Mouse (Mus musculus) bone marrow macrophage, adult 2 months (primary cell): ENCODE results near the gene Aprt. TPM values are rescaled to one million over a fixed set of nuclear protein-coding genes. Genes with fewer than 3 reads are reported as not detected.

Experiments
- H3K27ac ChIP-seq: 2 replicates; pipeline ENCODE4 v1.5.1; 2012; ENCODE audit warnings: low read depth, low read length; ENCODE audit not compliant: insufficient read depth
- H3K4me1 ChIP-seq: 2 replicates; pipeline ENCODE4 v1.6.1; 2012; ENCODE audit warnings: low read length; ENCODE audit not compliant: control insufficient read depth, insufficient read depth
- H3K4me3 ChIP-seq: 2 replicates; pipeline ENCODE4 v1.5.1; 2012; ENCODE audit warnings: mild to moderate bottlenecking, low read length, moderate library complexity; ENCODE audit not compliant: insufficient read depth
- CTCF ChIP-seq: IDR thresholded peaks from 2 replicates; pipeline ENCODE4 v1.5.1; 2012; ENCODE audit warnings: low read depth, mild to moderate bottlenecking, low read length, moderate library complexity
- POLR2A ChIP-seq: IDR thresholded peaks from 2 replicates; pipeline ENCODE4 v1.6.1; 2012; ENCODE audit warnings: mild to moderate bottlenecking, low read depth, low read length, borderline replicate concordance
- polyA plus RNA-seq: library from polyadenylated mRNA; stranded (reverse); fragments of >200 nt; gene quantifications from 2 replicates; pipeline ENCODE4 v1.2.4, GENCODE M21; 2012; ENCODE audit not compliant: missing spikeins, insufficient read depth, insufficient read length

The Aprt gene
- polyA plus RNA-seq, 1 experiment = 187 TPM

DNA sequence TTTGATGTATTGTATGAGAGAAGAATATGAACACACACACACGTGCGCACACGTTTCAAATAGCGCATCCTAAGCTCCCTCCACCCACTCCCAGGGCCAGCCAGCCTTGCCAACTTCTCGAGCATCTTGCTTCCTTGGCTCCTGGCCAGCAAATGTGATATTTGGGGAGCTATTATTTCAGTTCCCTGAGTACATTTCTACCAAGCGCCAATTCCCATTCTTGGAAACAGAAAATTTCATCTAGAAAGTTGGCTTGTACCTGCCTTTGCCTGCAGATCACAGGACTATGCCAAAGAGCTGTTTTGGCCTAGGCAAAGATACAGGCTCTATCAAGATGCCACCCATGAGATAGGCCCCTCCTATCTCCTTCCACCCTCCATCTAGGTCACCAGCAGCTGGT is 21.9 kb downstream of the Aprt start:
- Histone ChIP-seq H3K4me3 (no peak overlapping the region), H3K27ac (peak overlapping the region; percentile 94; the same call in 1 of the 2 replicates), H3K4me1 (peaks cover 37% of the 10 kb centered on the region)
- TF ChIP-seq POLR2A (no peak), CTCF (no peak)

DNA sequence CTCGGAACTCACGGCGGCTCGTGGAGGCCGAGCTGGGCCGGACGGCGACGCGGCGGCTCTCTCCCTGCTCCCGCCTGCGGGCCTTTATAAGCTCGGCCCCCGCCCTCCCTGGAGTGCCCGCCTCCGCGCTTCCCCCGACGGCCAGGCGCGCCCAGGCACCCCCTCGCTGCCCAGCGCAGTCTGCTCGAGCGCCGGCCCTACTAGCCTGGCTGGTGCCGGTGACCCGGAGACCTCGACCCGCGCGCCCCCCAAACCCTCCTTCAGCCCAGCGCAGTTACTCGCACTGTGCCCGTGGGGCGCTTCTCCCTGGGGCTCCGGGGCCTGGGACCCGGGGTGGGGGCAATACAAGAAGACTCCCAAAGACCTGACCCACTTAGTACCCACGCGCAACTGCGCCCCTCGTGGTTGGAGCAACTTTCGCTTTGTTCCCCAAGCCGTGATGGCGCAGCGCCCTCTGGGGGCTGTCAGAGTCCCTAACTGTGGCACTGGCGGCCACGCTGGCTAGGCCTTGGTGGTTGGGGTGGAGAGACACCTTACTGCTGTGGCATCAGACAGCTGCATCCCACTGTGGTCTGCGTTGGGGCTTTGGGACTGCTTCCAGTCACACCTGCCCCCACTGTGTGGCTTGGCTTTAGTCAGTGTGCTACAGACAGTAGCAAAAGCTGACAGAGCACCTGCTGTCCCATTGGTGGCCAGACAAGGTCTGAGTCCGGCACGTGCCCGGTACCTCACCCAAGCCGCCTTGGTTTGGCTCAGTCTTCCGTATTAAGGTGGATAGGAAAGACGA is 25.3 kb downstream of the Aprt start, which contains the start of gene Piezo1:
Gene Piezo1 (minus strand): TSS at position 65 of the 787 bp plus-strand sequence.
- H3K4me3 ChIP-seq = peak within 1 kb of the TSS; percentile 71
- peak; percentile 98 for TF ChIP-seq CTCF
- peak; percentile 79; the same call in 1 of the 2 replicates for TF ChIP-seq POLR2A
- peak within 1 kb of the TSS; percentile 57 for H3K27ac ChIP-seq
- H3K4me1 ChIP-seq = peaks cover 45% of the 10 kb centered on the region

DNA sequence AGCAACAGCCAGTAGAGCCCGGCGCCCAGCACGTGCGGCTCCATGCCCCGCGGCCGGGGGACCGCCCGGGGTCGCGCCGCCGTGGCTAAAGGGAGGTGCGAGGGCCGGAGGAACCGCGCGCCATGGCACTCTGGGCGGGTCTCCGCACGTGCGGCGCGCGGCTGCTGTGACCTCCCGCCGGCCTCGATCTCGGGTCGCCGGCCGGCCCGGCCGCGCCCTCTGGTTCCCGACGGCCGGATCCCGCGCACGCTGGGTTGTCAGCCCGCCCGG is 25.8 kb downstream of the Aprt start:
- peak overlapping the region; percentile 57 for H3K27ac ChIP-seq
- TF ChIP-seq CTCF = no peak
- no peak for TF ChIP-seq POLR2A
- peak overlapping the region; percentile 71 for H3K4me3 ChIP-seq
- peaks cover 45% of the 10 kb centered on the region for H3K4me1 ChIP-seq

DNA sequence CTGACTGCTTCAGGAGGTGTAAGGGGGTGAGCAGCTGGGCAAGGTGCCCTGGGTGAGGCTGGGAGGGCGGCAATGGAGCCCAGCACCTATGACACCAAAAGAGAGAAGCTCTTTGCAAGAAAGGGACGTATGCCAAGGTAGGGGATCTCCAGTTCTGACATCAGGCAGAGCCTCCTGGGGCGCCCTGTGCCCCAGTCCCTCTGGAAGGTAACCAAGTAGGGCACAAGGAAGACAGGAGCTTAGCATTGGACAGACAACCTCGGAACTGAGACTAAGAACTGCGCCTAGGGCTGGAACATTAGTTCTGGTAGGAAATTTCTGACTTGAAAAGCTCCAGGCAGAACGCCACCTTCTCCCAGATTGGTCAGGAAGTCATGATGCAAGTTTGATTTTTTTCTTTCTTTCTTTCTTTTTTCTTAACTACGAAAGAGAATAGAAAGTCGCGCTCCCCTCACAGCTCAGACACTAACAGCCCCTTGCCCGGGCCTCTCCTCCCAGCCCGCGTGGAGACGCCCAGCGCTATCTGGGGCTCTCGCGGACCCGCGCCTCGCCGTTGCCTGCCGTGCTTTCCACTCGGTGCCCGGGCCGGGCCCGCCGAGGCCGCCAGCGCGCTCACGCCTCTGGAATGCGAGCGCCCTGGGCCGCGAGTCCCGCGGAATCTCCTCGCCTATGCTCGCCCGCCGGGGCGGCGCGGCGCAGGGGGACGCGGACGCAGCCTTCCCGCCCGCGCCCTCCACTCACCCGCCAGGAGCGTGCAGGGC is 26.3 kb downstream of the Aprt start:
- peaks cover 43% of the 10 kb centered on the region for H3K4me1 ChIP-seq
- peak overlapping the region; percentile 57 for H3K27ac ChIP-seq
- H3K4me3 ChIP-seq = peak overlapping the region; percentile 71
- TF ChIP-seq CTCF (no peak), POLR2A (no peak)

DNA sequence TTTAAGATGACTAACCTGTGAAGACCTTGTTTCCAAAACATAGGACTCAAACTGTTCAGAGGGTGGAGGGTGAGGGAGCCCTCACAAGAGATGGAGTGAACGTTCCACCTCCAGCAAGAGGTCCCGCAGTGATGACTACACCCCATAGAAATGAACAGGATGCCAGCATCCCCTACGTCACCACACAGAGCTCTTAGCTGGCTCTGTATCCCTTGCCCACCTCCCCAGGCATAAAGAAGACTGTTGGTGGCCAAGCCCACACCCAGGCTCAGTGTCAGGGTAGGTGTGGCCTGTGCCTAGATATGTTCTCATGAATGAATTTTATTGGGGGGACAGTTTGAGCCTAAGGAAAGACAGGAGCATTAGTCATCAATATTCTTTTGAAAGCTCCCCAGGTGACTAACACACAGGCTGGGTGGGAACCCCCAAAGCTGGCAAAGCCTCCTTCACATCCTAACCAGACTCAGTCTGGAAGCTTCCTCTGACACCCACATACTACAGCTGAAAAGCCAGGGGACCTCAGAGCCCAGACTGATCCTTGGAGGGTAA is 27.7 kb downstream of the Aprt start:
- H3K4me1 ChIP-seq = peaks cover 33% of the 10 kb centered on the region
- H3K4me3 ChIP-seq = peak overlapping the region; percentile 71
- 0 out of 2 replicates have a peak overlapping the region, but pooled peaks have one; percentile 58 for H3K27ac ChIP-seq
- no peak for TF ChIP-seq POLR2A
- TF ChIP-seq CTCF = no peak

DNA sequence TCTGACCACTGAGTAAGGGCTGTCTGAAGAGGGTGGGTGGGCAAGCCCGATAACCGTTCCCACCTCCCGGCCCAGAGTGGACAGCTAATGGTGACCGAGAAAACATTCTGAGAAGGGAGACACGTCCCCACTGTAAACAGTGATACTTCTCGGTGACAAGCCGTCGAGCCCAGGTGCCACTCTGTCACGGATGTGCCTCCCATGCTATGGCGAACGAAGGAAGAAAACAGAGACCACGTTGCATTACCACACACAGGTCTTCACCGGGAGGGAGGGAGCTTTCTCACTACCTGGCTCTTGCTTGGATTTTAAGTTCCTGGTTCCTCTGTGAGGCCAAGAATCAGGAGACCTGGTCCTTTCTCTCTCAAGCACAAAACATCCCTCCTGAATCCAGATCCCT is 28.4 kb downstream of the Aprt start:
- H3K4me1 ChIP-seq = peaks cover 33% of the 10 kb centered on the region
- TF ChIP-seq POLR2A (no peak), CTCF (no peak)
- peak overlapping the region; percentile 30 for H3K4me3 ChIP-seq
- peak overlapping the region; percentile 58 for H3K27ac ChIP-seq

DNA sequence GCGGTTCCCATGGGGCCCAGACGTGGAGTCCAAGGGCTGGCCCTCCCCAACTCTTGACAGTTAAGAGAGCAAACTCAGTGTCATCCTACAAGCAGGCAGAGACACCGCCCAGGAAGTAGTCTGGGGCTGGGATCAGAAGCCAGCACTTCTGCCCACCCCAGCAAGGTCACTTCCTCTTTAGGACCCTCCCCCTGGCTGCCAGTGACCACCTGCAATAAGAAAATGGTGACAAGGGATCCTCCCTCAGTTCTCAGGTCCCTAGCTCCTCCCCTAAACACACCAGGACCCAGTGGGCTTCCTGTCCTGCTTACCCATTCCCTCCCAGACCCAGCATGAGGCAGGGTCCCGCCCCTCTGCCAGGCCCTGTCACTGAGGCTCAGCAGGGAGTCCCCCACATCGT is 28.9 kb downstream of the Aprt start:
- Histone ChIP-seq H3K27ac (peak overlapping the region; percentile 58), H3K4me1 (peaks cover 33% of the 10 kb centered on the region), H3K4me3 (peak overlapping the region; percentile 40)

DNA sequence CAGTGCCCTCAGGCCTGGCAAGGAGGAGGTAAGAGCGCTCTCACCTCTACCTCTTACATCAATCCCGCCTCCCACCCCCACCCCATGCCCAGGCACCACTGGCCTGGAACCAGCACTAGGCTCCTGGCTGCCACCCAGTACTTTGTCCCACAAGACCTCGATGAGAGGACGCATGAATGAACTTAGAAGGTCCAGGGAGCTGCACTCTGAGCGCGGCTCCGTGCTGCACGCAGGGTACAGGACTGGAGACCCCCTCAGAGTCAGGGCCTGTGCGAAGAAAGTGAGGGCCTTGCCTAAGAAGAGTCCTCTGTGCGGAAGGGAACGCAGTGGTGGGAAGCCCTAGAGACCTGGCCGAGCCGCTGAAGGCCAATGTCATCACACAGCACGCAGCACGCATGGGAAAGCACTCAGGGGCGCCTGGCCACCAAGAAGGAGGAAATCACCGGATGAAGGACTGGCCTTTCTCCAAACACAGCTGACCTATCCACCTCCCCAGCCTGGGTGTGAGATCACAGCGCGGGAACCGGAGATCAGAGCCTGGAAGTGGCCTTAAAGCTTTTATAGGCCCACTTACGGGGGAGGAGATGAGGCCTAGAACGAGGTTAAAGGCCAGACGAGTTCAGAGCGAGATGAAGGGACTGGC is 29.8 kb downstream of the Aprt start:
- Histone ChIP-seq H3K4me3 (peak overlapping the region; percentile 40), H3K27ac (peak overlapping the region; percentile 58), H3K4me1 (peaks cover 31% of the 10 kb centered on the region)
- TF ChIP-seq POLR2A = no peak
- TF ChIP-seq CTCF = no peak

More for the DNA sequence above, 28.9 kb downstream of the Aprt start:
- no peak for TF ChIP-seq POLR2A
- TF ChIP-seq CTCF = no peak

DNA sequence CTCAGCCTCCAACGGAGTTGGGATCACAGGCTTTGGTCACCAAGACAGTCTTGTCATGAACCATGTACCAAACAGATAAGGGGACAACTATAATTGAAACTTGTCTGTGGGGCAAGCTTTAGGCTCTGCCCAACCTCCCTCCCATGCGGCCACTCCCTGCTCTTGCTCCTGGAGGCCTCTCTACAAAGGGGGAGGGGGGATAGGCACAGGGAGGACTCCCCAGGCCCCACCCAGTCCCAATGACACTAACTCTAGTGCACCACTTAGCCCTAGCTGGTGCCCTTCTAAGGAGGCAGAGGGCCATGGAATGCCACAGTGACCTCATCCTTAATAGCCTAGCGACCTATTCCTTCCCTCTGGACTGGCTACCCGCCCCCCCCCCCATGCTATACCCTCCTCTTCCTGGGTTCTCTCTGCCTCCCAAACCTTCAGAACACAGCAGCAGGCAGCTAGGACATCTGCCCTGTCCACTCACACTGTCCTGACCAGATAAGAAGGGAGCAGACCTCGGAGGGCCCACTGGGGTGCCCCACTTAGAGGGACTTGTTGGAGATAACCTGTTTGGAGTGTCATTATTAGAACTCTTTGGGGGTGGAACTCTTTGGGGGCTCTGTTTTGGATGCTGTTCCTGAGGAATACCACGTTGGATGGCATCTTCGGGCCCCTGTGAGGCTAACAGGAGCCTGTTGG is 30.5 kb downstream of the Aprt start:
- Histone ChIP-seq H3K27ac (no peak overlapping the region), H3K4me3 (no peak overlapping the region)

DNA sequence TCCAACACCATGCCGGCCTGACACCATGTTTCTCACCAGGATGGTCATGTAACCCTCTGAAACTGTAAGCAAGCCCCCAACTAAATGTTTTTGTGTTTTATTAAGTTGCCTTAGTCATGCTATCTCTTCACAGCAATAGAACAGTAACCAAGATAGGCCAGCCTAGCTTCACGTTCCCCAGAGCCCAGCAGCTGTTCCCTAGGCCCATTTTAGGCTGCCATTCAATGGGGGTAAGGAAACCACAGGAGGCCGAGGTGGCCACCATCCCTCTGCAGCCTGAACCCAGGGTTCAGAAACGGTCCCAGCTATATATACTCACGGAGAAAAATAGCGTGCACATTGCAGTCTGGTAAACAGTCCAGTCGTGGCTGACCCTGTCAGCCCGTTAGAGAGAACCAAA is 32.6 kb downstream of the Aprt start:
- Histone ChIP-seq H3K4me1 (peaks cover 30% of the 10 kb centered on the region), H3K27ac (no peak overlapping the region), H3K4me3 (no peak overlapping the region)
- no peak for TF ChIP-seq CTCF
- no peak for TF ChIP-seq POLR2A

More for the DNA sequence above, 30.5 kb downstream of the Aprt start:
- peaks cover 31% of the 10 kb centered on the region for H3K4me1 ChIP-seq
- TF ChIP-seq POLR2A = no peak
- TF ChIP-seq CTCF = no peak
